9 mouse cellular contexts compared by ENCODE assay signal in genomic region chr1:125519107-125519611, GRCm38 (mm10). TPM values are rescaled to one million over a fixed set of nuclear protein-coding genes. Genes with fewer than 3 reads are reported as not detected.
DNase-seq lines count a peak whose midpoint lies in the region; ATAC-seq and TF ChIP-seq lines count a peak whose summit lies in the region.
"Had no signal": no experiment of that assay in that cellular context is flagged by ENCODE, and none has a peak within 500 bp of the region (broad histone marks: within the 10 kb centered on the region; RNA-seq: fewer than 3 reads in every experiment).

No protein-coding gene starts in this region.

- H3K4me3 ChIP-seq in kidney, adult 2 months (ENCODE audit: insufficient read depth, low read depth, low read length), result no peak overlapping the region
- H3K4me3 ChIP-seq in hindbrain, embryonic 10.5 days, result no peak overlapping the region
- H3K4me3 ChIP-seq: megakaryocyte, embryonic 14.5 days had no signal

- DNase-seq in spleen, adult 18-20 months, result peak; percentile 11 to 41
- no peak for DNase-seq in spleen, adult 12 weeks (ENCODE audit: low spot score)
- DNase-seq in adrenal gland, postnatal 25 days, result peak; percentile 50
- DNase-seq in kidney, adult 2 months, result peak; percentile 86
- DNase-seq in lung, postnatal 25 days (ENCODE audit: low spot score), result peak; percentile 86
- no peak for DNase-seq in frontal cortex, postnatal 36 days (ENCODE audit: low spot score in 2 of 2)
- DNase-seq in hindbrain, embryonic 10.5 days (ENCODE audit: low spot score), result no peak

- no peaks in the 10 kb centered on the region for H3K36me3 ChIP-seq in kidney, adult 2 months (ENCODE audit: control insufficient read depth, insufficient read depth, low read length)
- no peaks in the 10 kb centered on the region for H3K36me3 ChIP-seq in hindbrain, embryonic 10.5 days

- 24% methylated on average over 5 of the region's 5 CpGs for WGBS in kidney, adult 2 months
- 65% methylated on average over 5 of the region's 5 CpGs for WGBS in hindbrain, embryonic 10.5 days

- peak; percentile 88 for TF ChIP-seq CTCF in kidney, adult 2 months (conservative IDR thresholded peaks at IDR 0.05; ENCODE audit: insufficient read depth, insufficient read length, low read depth, low read length)

- no peak for ATAC-seq in erythroid progenitor cell, adult 5-6 weeks (replicated peaks; ENCODE audit: low FRiP score, poor library complexity, severe bottlenecking)

- H3K27ac ChIP-seq in kidney, adult 2 months (ENCODE audit: insufficient read depth, low read depth, low read length), result no peak overlapping the region
- H3K27ac ChIP-seq in hindbrain, embryonic 10.5 days, result no peak overlapping the region

- H3K9me3 ChIP-seq in hindbrain, embryonic 10.5 days, result no peaks in the 10 kb centered on the region
- H3K9me3 ChIP-seq: megakaryocyte, embryonic 14.5 days had no signal

- H3K4me1 ChIP-seq in kidney, adult 2 months (ENCODE audit: control insufficient read depth, insufficient read depth, low read length), result peaks cover 5% of the 10 kb centered on the region; the same call in 1 of the 2 replicates
- H3K4me1 ChIP-seq in hindbrain, embryonic 10.5 days (replicated peaks), result no peaks in the 10 kb centered on the region

- TF ChIP-seq POLR2A in kidney, adult 2 months (IDR thresholded peaks at IDR 0.05; ENCODE audit: low read depth, low read length), result no peak

- no peaks in the 10 kb centered on the region for H3K27me3 ChIP-seq in kidney, adult 2 months (replicated peaks; ENCODE audit: control insufficient read depth, insufficient read depth, low read length)
- H3K27me3 ChIP-seq in hindbrain, embryonic 10.5 days (ENCODE audit: insufficient read depth, poor library complexity, severe bottlenecking), result no peaks in the 10 kb centered on the region

RNA-seq across cellular contexts. Expression of gene Slc35f5, which starts 41.2 kb away (rescaled TPM):
- 41.3 and 56.2 TPM in 2 replicates for total RNA-seq in adrenal gland, postnatal 25 days (2021)
- 32.0 and 36.3 TPM in 2 replicates for polyA plus RNA-seq in kidney, adult 2 months (2012; rRNA removed)
- 9.4 and 11.3 TPM in 2 replicates for total RNA-seq in erythroid progenitor cell, adult 5-6 weeks (2015; ENCODE audit: low replicate concordance)
- total RNA-seq in erythroid progenitor cell, adult 5-6 weeks (2017; ENCODE audit: low replicate concordance), result 0.30 and 1.0 TPM in 2 replicates
- polyA plus RNA-seq in hindbrain, embryonic 10.5 days (2016; fragmentation: Nextera tagmentation; extraction: Ambion mirVana), result 21.2 and 21.3 TPM in 2 replicates

Comparison
In these comparisons a context has a peak if more than half of its experiments do, and no peak if none do; other contexts are left out.
1. DNase-seq: peak in spleen, adult 18-20 months (2 of 2), adrenal gland, postnatal 25 days (single experiment), kidney, adult 2 months (single experiment) and lung, postnatal 25 days (single experiment); none in spleen, adult 12 weeks (single experiment), frontal cortex, postnatal 36 days (0 of 2) and hindbrain, embryonic 10.5 days (single experiment).